Mouse (Mus musculus) MEL (cell line): Measurements from ENCODE around the gene Abi3.

ENCODE experiments used
- CHD2 ChIP-seq: IDR thresholded peaks from 2 replicates; pipeline ENCODE4 v1.6.1; 2011; ENCODE audit warnings: low read length, improper control_type of control experiment
- CTCF ChIP-seq, 3 experiments: IDR thresholded peaks in 2 of 3; conservative IDR thresholded peaks in 1 of 3; 2 replicates each; pipeline ENCODE4 v1.5.1; 2011 to 2012; ENCODE audit warnings: low read length in 3 of 3, low read depth in 2 of 3, mild to moderate bottlenecking in 2 of 3, improper control_type of control experiment in 1 of 3, inconsistent platforms in 1 of 3, mixed read lengths in 1 of 3, moderate library complexity in 1 of 3; ENCODE audit not compliant: control insufficient read depth in 1 of 3, insufficient read depth in 1 of 3, poor library complexity in 1 of 3, severe bottlenecking in 1 of 3
- E2F4 ChIP-seq: IDR thresholded peaks from 2 replicates; pipeline ENCODE4 v1.6.1; 2011; ENCODE audit warnings: low read depth, low read length, improper control_type of control experiment, borderline replicate concordance
- KAT2A ChIP-seq: conservative IDR thresholded peaks from 2 replicates; pipeline ENCODE4 v1.6.1; 2012; ENCODE audit warnings: low read depth, low read length, improper control_type of control experiment, inconsistent platforms
- POLR2AphosphoS2 ChIP-seq: IDR thresholded peaks from 2 replicates; pipeline ENCODE4 v1.6.1; 2011; ENCODE audit warnings: low read length, improper control_type of control experiment
- TBP ChIP-seq: IDR thresholded peaks from 2 replicates; pipeline ENCODE4 v1.8.0; 2011; ENCODE audit warnings: low read depth, low read length, improper control_type of control experiment

- TF ChIP-seq E2F4 (no peak), CTCF (IDR thresholded peaks at IDR 0.05 in 2 of 3, conservative IDR thresholded peaks at IDR 0.05 in 1 of 3; ENCODE audit: control insufficient read depth in 1 of 3, insufficient read depth in 1 of 3, low read depth in 2 of 3, low read length in 3 of 3, poor library complexity in 1 of 3, severe bottlenecking in 1 of 3) (no peak), CHD2 (no peak), TBP (no peak), POLR2AphosphoS2 (no peak), KAT2A (no peak)
Measured at GRCm38 (mm10) chr11:95789451-95789891, 52.8 kb downstream of the Abi3 start.
